Comparison of ENCODE assay signal across 17 mouse cellular contexts in the genomic region with DNA sequence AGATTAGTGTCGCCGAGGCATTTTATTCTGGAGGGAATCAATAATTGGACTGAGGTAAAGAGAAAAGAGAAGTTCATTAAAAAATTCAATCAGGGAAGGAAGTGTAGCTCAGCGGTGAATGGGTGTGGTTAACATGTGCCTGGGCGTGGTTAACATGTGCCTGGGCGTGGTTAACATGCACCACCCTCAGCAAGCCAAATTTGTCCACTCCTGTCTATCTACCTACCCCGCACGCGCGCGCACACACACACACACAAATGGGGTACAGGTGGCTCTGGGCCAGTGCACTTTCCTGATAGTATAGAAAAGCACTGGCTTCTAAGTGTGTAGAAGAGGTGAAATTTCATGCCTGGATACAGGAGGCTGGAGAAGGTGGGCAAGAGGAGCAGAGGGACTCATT. TPM values are rescaled to one million over a fixed set of nuclear protein-coding genes. Genes with fewer than 3 reads are reported as not detected.
DNase-seq lines count a peak whose midpoint lies in the region; ATAC-seq lines count a peak whose summit lies in the region.
"Had no signal": no experiment of that assay in that cellular context is flagged by ENCODE, and none has a peak within 500 bp of the region (broad histone marks: within the 10 kb centered on the region; RNA-seq: fewer than 3 reads in every experiment).

No protein-coding gene starts in this region.

- no peaks in the 10 kb centered on the region for H3K4me1 ChIP-seq in kidney, embryonic 14.5 days (ENCODE audit: control insufficient read depth, insufficient read depth, low read length)
- H3K4me1 ChIP-seq: embryonic facial prominence, embryonic 10.5 days; midbrain, embryonic 15.5 days; neural tube, embryonic 12.5 days had no signal

- WGBS in kidney, embryonic 14.5 days, result 89% methylated on average over 10 of the region's 10 CpGs

- peak; percentile 71 for DNase-seq in A20 (ENCODE audit: low read depth, low spot score)
- DNase-seq in T-cell, adult 2 months (ENCODE audit: low spot score), result peak; percentile 11
- DNase-seq in induced T-regulatory cell, adult 2 months (ENCODE audit: low read depth), result peak; percentile 35
- no peak for DNase-seq in thymus, postnatal 25 days
- no peak for DNase-seq in urinary bladder, adult 18-20 months (ENCODE audit: low spot score in 2 of 2)
- DNase-seq in layer of hippocampus, postnatal 36 days, result no peak
- DNase-seq: cerebellum, adult 9-11 months; heart, adult 2 months; layer of hippocampus, adult 9-11 months; lung, postnatal 36 days had no signal

- H3K27ac ChIP-seq in kidney, embryonic 14.5 days (ENCODE audit: low read depth, low read length), result no peak overlapping the region
- H3K27ac ChIP-seq: embryonic facial prominence, embryonic 10.5 days; heart, adult 2 months; midbrain, embryonic 15.5 days; neural tube, embryonic 12.5 days had no signal

- H3K9ac ChIP-seq in kidney, embryonic 14.5 days (ENCODE audit: low read depth, low read length), result no peak overlapping the region
- H3K9ac ChIP-seq: midbrain, embryonic 15.5 days; neural tube, embryonic 12.5 days had no signal

- H3K9me3 ChIP-seq in kidney, embryonic 14.5 days (ENCODE audit: control insufficient read depth, low read length), result no peaks in the 10 kb centered on the region
- H3K9me3 ChIP-seq: embryonic facial prominence, embryonic 10.5 days; midbrain, embryonic 15.5 days; neural tube, embryonic 12.5 days had no signal

- no peaks in the 10 kb centered on the region for H3K36me3 ChIP-seq in kidney, embryonic 14.5 days (ENCODE audit: control insufficient read depth, insufficient read depth, low read length)
- H3K36me3 ChIP-seq: embryonic facial prominence, embryonic 10.5 days; midbrain, embryonic 15.5 days; neural tube, embryonic 12.5 days had no signal

- H3K27me3 ChIP-seq in kidney, embryonic 14.5 days (ENCODE audit: control insufficient read depth, insufficient read depth, low read length), result no peaks in the 10 kb centered on the region
- H3K27me3 ChIP-seq: midbrain, embryonic 15.5 days; neural tube, embryonic 12.5 days had no signal

- no peak overlapping the region for H3K4me2 ChIP-seq in kidney, embryonic 14.5 days (replicated peaks; ENCODE audit: low read depth, low read length)
- H3K4me2 ChIP-seq: midbrain, embryonic 15.5 days; neural tube, embryonic 12.5 days had no signal

- peak; percentile 88 for ATAC-seq in megakaryocyte progenitor cell, adult 5-6 weeks (replicated peaks; ENCODE audit: poor library complexity)
- no peak for ATAC-seq in kidney, embryonic 14.5 days (ENCODE audit: low FRiP score, low TSS enrichment)
- ATAC-seq: inflammation-experienced regulatory T-cells, adult 6 months; midbrain, embryonic 15.5 days had no signal

- no peak overlapping the region for H3K4me3 ChIP-seq in kidney, embryonic 14.5 days (ENCODE audit: low read length)
- H3K4me3 ChIP-seq: embryonic facial prominence, embryonic 10.5 days; heart, adult 2 months; midbrain, embryonic 15.5 days; neural tube, embryonic 12.5 days had no signal

RNA-seq across cellular contexts. Expression of a gene that starts 19.4 kb away (rescaled TPM):
- 15.6 and 17.4 TPM in 2 replicates for total RNA-seq in megakaryocyte progenitor cell, adult 5-6 weeks (2015)
- 17.4 and 19.9 TPM in 2 replicates for total RNA-seq in megakaryocyte progenitor cell, adult 5-6 weeks (2017)
- 50.3 and 54.0 TPM in 2 replicates for polyA plus RNA-seq in kidney, embryonic 14.5 days (2014; fragmentation: Nextera tagmentation; extraction: Ambion mirVana)
- total RNA-seq in layer of hippocampus, postnatal 36 days (2021), result 10 to 100 TPM; 31.6 to 34.0 TPM

RNA-seq across cellular contexts. Expression of a gene that starts 19.7 kb away (rescaled TPM):
- total RNA-seq in megakaryocyte progenitor cell, adult 5-6 weeks (2015), result 0.17 TPM in 1 of 2 replicates, not detected in the other
- total RNA-seq in megakaryocyte progenitor cell, adult 5-6 weeks (2017), result 0.42 TPM in 1 of 2 replicates, not detected in the other
- polyA plus RNA-seq in kidney, embryonic 14.5 days (2014; fragmentation: Nextera tagmentation; extraction: Ambion mirVana), result 5.6 and 6.7 TPM in 2 replicates
- total RNA-seq in layer of hippocampus, postnatal 36 days (2021), result 1 to 10 TPM; 2.9 to 3.9 TPM
- total RNA-seq: liver, adult 2 months had no signal

Comparison
In these comparisons a context has a peak if more than half of its experiments do, and no peak if none do; other contexts are left out.
1. DNase-seq: peak in A20 (single experiment), T-cell, adult 2 months (single experiment) and induced T-regulatory cell, adult 2 months (single experiment); none in thymus, postnatal 25 days (single experiment), urinary bladder, adult 18-20 months (0 of 2) and layer of hippocampus, postnatal 36 days (0 of 2).